Mouse (Mus musculus) limb, embryonic 11.5 days (tissue): ENCODE data around the gene Irf2bp2. TPM values are rescaled to one million over a fixed set of nuclear protein-coding genes. Genes with fewer than 3 reads are reported as not detected.

Experiments
- ATAC-seq: fragments of 200-750 bp; cut with Nextera tagmentation; 2 replicates; pipeline ENCODE4 v1.8.0; 2017; ENCODE audit warnings: low read depth; ENCODE audit not compliant: insufficient number of reproducible peaks, low FRiP score, low TSS enrichment
- DNase-seq: peaks from one replicate; pipeline ENCODE4 v3.0.0-alpha.2; 2015; ENCODE audit warnings: low spot score
- H3K27ac ChIP-seq: fragments of 300-500 bp; sonication (generic); replicated peaks from 2 replicates; pipeline ENCODE4 v1.5.1; 2014; ENCODE audit warnings: low read depth, mild to moderate bottlenecking, low read length
- H3K27me3 ChIP-seq: fragments of 300-500 bp; sonication (generic); 2 replicates; pipeline ENCODE4 v1.6.1; 2014; ENCODE audit warnings: mild to moderate bottlenecking, low read length, mixed read lengths; ENCODE audit not compliant: control insufficient read depth, insufficient read depth
- H3K36me3 ChIP-seq: fragments of 300-500 bp; sonication (generic); 2 replicates; pipeline ENCODE4 v1.6.1; 2014; ENCODE audit warnings: mild to moderate bottlenecking, low read length, moderate library complexity, mixed read lengths; ENCODE audit not compliant: control insufficient read depth, insufficient read depth
- H3K4me1 ChIP-seq: fragments of 300-500 bp; sonication (generic); 2 replicates; pipeline ENCODE4 v1.6.1; 2014; ENCODE audit warnings: low read length, mixed read lengths; ENCODE audit not compliant: control insufficient read depth, insufficient read depth
- H3K4me2 ChIP-seq: fragments of 300-500 bp; sonication (generic); 2 replicates; pipeline ENCODE4 v1.6.1; 2014; ENCODE audit warnings: low read depth, mild to moderate bottlenecking, moderate library complexity; ENCODE audit not compliant: severe bottlenecking
- H3K4me3 ChIP-seq: fragments of 300-500 bp; sonication (generic); 2 replicates; pipeline ENCODE4 v1.5.1; 2014; ENCODE audit warnings: low read depth, low read length
- H3K9ac ChIP-seq: fragments of 300-500 bp; sonication (generic); 2 replicates; pipeline ENCODE4 v1.6.1; 2014; ENCODE audit warnings: mild to moderate bottlenecking, low read length
- H3K9me3 ChIP-seq: fragments of 300-500 bp; sonication (generic); 2 replicates; pipeline ENCODE4 v1.6.1; 2016; ENCODE audit warnings: low read length; ENCODE audit not compliant: control insufficient read depth
- WGBS: fragments of 180-500 bp; shearing (Covaris S2); extraction: QIAGEN DNeasy Blood & Tissue Kit; methylation state at CpG from one replicate; pipeline ENCODE4 v1.1.7; 2014; 5-methylcytosine and 5-hydroxymethylcytosine counted together
- polyA plus RNA-seq: library from polyadenylated mRNA; unstranded; fragments of >200 nt; fragmentation: Nextera tagmentation; extraction: Ambion mirVana; gene quantifications from 2 replicates; pipeline ENCODE4 v1.2.1, GENCODE M21; 2014

Gene Irf2bp2
- polyA plus RNA-seq, 1 experiment from 2014 or later, result 5.6 TPM

GRCm38 (mm10) chr8:126540298-126540697, 53.5 kb downstream of the Irf2bp2 start:
- H3K4me2 ChIP-seq, result no peak overlapping the region
- no peaks in the 10 kb centered on the region for H3K36me3 ChIP-seq
- H3K27ac ChIP-seq, result no peak overlapping the region
- no peak overlapping the region for H3K9ac ChIP-seq
- H3K4me3 ChIP-seq, result no peak overlapping the region
- H3K9me3 ChIP-seq, result no peaks in the 10 kb centered on the region
- 90% methylated on average over 5 of the region's 5 CpGs for WGBS
- ATAC-seq (no peak), DNase-seq (no peak)
- peaks cover 33% of the 10 kb centered on the region for H3K4me1 ChIP-seq
- no peaks in the 10 kb centered on the region for H3K27me3 ChIP-seq

DNA sequence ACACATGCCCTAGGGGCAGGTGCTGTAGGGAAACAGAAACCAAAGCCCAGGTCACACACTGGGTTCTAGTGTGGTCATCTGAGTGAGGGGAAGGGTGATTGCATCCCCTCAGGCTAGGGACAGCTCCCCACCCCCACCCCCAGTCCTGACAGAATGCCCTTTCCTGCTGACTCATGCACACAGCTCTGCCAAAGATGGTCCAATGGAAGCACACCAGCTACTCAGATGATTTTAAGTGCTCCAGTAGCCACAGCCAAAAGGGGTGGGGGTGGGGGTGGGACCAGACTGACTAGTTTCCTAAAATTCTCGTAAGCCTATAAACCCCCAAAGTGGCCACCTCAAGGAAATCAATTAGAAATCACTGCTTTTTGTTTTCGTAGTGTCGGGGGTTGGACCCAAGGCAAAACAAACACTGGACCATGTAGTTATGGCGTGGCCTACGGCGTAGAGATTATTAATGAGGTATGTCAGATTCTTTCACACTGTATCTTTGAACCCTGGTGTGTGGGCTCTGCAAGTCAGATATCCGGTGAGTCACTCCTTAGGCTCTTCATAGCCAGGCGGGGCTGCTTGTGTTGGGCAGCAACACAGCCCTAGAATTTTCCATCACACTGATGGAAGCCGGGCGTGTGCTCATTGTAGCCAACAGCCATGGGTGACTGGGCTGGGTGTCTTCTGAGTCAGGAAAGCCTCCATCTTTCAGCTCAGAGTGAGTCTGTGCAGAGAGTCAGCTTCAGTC, 54.3 kb downstream of the Irf2bp2 start:
- WGBS, result 78% methylated on average over 10 of the region's 10 CpGs
- DNase-seq, result no peak
- H3K27ac ChIP-seq, result no peak overlapping the region
- H3K4me3 ChIP-seq, result no peak overlapping the region
- no peak overlapping the region for H3K9ac ChIP-seq
- no peaks in the 10 kb centered on the region for H3K27me3 ChIP-seq
- H3K4me1 ChIP-seq, result peaks cover 33% of the 10 kb centered on the region
- H3K36me3 ChIP-seq, result no peaks in the 10 kb centered on the region
- no peaks in the 10 kb centered on the region for H3K9me3 ChIP-seq
- ATAC-seq, result no peak
- no peak overlapping the region for H3K4me2 ChIP-seq

GRCm38 (mm10) chr8:126538648-126539354, 55.0 kb downstream of the Irf2bp2 start:
- ATAC-seq, result no peak
- Histone ChIP-seq H3K4me2 (0 out of 2 replicates have a peak overlapping the region, but pooled peaks have one; percentile 4), H3K36me3 (no peaks in the 10 kb centered on the region), H3K27me3 (no peaks in the 10 kb centered on the region), H3K4me3 (no peak overlapping the region), H3K4me1 (peaks cover 33% of the 10 kb centered on the region), H3K9ac (0 out of 2 replicates have a peak overlapping the region, but pooled peaks have one; percentile 12), H3K9me3 (no peaks in the 10 kb centered on the region), H3K27ac (no peak overlapping the region)
- peak; percentile 51 for DNase-seq
- WGBS, result 4% methylated on average over 12 of the region's 12 CpGs

Other genes with a start within 250 kb of the Irf2bp2 start
- gene Coa6, start 171.5 kb downstream of the Irf2bp2 start, polyA plus RNA-seq, result 45.1 and 52.7 TPM in 2 replicates
- gene Tarbp1, start 118.9 kb downstream of the Irf2bp2 start, polyA plus RNA-seq, result 3.8 and 4.1 TPM in 2 replicates